Mouse (Mus musculus) layer of hippocampus, adult 2 months (tissue): ENCODE measurements around the gene Hif3a. TPM values are rescaled to one million over a fixed set of nuclear protein-coding genes. Genes with fewer than 3 reads are reported as not detected.

Experiments used
- DNase-seq, 2 experiments: peaks; one replicate each; pipeline ENCODE4 v3.0.0; 2022; ENCODE audit warnings: low spot score in 2 of 2
- H3K27ac ChIP-seq: fragments of 200-600 bp; 2 replicates; pipeline ENCODE4 v1.8.1; 2022
- H3K4me3 ChIP-seq: fragments of 200-600 bp; 2 replicates; pipeline ENCODE4 v1.8.1; 2022; ENCODE audit warnings: mild to moderate bottlenecking
- CTCF ChIP-seq: fragments of 200-600 bp; conservative IDR thresholded peaks from 2 replicates; pipeline ENCODE4 v1.8.1; 2022; ENCODE audit warnings: antibody characterized with exemption, mild to moderate bottlenecking, moderate library complexity
- total RNA-seq, 2 experiments: library from RNA; stranded (reverse); gene quantifications; 2 replicates each; pipeline ENCODE4 v1.2.3; 2021

Hif3a gene
- total RNA-seq, 2 experiments from 2014 or later = 16.0 to 16.6 TPM

GRCm38 (mm10) chr7:17054325-17054989, 7.8 kb downstream of the Hif3a start:
- no peak for DNase-seq
- TF ChIP-seq CTCF = no peak
- Histone ChIP-seq H3K4me3 (no peak overlapping the region), H3K27ac (no peak overlapping the region)

DNA sequence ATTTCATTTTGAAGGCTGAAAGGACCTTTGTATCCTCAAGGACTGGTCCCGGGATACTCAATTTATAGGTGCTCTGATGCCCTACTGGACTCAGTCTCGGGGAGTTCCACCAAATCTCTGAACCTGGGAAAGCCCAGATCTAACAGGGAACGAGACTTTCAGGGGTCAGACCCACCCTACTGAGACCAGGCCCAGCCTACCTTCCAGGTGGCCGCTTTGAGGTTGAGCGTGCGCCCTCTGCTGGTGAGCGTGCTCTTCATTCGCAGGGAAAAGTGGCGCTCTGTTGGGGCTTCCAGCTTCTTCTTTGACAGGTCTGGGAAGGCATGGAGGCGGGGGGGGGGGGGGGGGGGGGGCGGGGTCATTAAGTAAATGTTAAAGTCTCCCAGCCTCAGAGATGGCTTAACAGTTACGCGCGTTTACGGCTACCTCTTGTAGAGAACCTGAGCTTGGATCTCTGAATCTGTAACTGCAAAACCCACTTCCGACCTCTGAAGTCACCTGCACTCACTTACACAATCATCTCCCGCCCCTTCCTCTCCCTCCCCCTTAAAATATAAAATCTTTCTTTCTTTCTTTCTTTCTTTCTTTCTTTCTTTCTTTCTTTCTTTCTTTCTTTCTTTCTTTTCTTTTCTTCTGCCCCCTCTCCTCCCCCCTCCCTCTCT, 11.2 kb downstream of the Hif3a start:
- H3K4me3 ChIP-seq = no peak overlapping the region
- peak; percentile 78 for TF ChIP-seq CTCF
- peak in 1 of 2 experiments; percentile 70 for DNase-seq
- H3K27ac ChIP-seq = no peak overlapping the region

- no peak for TF ChIP-seq CTCF
- no peak for DNase-seq
- no peak overlapping the region for H3K27ac ChIP-seq
- no peak overlapping the region for H3K4me3 ChIP-seq
These were observed 11.7 kb downstream of the Hif3a start for GRCm38 (mm10) chr7:17050491-17050890.

DNA sequence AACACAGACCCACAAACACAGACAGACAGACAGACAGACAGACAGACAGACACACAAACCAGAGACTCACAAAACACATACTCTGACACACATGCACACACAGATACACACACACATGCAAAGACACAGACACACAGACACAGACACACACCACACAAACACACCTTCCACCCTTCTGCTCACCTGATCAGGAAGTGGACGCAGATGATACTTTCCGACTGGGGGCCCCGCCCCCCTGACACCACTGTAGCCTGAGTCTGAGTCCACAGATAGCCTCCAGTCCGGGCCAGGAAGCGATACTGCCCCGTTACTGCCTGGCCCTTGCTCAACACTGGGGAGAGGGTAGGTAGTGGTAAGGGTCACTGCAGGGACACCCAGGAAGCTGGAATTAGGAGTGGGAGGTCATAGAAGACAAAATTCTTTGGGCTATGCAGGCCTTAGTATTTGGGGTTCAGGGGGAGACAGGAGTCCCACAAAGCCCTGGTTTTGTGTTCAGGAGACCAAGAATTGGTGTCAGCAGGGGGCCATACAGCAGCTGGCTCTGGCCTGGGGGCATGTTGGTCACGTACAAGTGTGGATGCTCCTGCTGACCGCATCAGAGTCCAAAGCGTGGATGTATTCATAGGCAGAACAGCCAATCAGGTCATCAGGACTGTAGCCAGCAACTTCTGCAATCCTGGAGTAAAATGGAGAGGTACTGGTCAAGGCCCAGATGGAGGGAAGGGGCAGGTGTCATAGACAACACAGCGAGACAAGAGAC, 13.6 kb downstream of the Hif3a start:
- TF ChIP-seq CTCF = no peak
- DNase-seq = no peak
- no peak overlapping the region for H3K4me3 ChIP-seq
- no peak overlapping the region for H3K27ac ChIP-seq

DNA sequence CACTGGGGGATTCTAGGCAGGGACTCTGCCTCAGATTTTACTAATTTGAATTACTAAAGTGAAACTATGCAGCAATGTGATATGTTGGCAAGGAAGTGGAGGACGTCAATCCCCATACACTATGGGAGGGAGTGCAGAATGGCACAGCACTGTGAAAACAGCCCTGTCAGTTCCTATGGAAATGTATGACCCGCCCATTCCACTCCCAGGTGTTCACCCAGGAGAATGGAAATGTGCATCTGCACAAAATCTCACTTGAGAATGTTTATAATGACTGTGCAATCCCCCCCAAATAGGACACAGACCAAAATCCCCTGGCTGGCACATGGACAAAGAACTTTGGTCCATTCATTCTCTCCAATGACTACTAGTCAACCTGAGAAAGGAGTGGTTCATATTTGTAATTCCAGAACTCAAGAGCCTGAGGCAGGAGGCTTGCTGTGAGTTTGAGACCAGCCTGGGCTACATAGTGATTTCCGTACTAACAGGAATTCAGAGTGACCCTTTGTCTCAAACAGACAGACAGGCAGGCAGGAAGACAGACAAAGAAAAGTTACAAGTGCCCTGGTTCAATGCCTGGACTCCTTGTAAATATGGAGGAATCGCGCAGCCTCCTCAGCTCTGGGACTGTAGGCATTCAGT, 15.1 kb downstream of the Hif3a start:
- Histone ChIP-seq H3K4me3 (no peak overlapping the region), H3K27ac (no peak overlapping the region)
- no peak for DNase-seq
- TF ChIP-seq CTCF = no peak

- TF ChIP-seq CTCF = no peak
- Histone ChIP-seq H3K4me3 (no peak overlapping the region), H3K27ac (no peak overlapping the region)
- DNase-seq = no peak
These were observed 16.5 kb downstream of the Hif3a start for GRCm38 (mm10) chr7:17045743-17046142.

DNA sequence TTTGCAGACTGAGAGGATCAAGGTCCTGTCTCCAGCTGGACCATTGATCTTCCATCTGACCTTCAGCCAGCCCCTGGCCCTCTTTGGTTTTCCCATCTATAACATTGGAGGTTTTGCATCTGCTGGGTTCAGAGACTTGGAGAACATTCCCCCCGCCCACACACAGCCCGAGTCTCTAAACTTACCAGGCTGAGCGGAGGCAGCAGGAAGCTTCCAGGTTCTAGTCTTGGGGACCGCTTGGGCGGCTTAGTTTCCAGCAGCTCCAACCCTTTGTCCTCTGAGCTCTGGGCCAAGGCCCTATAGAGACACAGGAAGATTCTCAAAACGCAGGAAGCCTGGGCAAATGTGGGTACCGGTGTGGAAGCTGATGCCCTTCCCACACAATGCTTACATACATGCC, 22.9 kb downstream of the Hif3a start:
- no peak for DNase-seq
- TF ChIP-seq CTCF = no peak
- no peak overlapping the region for H3K4me3 ChIP-seq
- no peak overlapping the region for H3K27ac ChIP-seq

DNA sequence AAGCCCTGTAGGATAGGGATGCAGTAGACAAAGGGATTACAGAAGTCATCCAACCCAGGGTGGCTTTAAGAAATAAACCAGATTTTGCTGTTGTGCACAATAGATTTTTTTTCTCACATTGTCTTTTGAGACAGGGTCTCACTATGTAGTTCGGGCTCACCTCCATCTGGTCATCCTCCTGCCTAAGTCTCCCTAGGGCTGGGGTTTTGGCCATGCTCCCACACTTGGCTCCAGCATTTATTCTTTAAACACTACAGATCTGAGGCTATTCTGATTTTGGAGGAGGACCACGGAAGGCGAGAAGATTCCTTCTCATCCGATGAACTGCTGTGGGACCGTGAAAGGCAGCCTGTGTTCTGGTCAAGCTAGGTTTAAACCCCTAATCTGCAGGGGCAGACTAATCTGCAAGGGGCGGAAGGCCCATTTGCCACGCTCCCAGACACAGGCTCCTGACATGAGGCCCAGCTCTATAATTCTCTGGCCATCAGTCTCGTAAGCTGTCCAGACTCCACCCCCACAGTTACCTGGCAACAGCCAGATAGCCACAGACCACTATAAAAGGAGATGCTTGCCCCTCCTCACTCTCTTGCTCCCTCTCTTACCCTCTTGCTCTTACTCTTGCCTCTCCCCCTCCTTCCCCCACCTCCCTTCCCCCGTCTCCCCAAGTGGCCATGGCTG, 24.1 kb downstream of the Hif3a start:
- DNase-seq = no peak
- Histone ChIP-seq H3K4me3 (no peak overlapping the region), H3K27ac (no peak overlapping the region)
- no peak for TF ChIP-seq CTCF

DNA sequence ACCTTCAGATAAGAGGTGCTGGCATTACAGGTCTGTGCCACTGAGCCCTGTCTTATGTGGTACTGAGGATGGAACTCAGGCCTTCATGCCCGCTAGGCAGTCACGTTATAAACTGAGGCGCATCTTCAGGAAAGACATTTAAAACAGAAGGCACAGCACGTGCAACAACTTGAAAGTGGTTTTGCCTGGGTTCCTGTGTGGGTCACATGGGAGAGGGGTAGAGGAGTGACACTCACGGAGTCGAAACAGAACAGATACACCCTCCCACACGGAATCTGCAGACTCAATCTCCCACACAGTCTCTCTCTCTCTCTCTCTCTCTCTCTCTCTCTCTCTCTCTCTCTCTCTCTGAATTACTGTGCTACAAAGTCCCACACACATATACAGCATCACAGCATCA, 32.0 kb downstream of the Hif3a start:
- Histone ChIP-seq H3K27ac (peak overlapping the region; percentile 11; the same call in 1 of the 2 replicates), H3K4me3 (no peak overlapping the region)
- DNase-seq = peak in 1 of 2 experiments; percentile 48
- no peak for TF ChIP-seq CTCF

- Histone ChIP-seq H3K4me3 (no peak overlapping the region), H3K27ac (peak overlapping the region; percentile 99)
- no peak for TF ChIP-seq CTCF
- no peak for DNase-seq
These were observed 33.3 kb downstream of the Hif3a start for GRCm38 (mm10) chr7:17028923-17029322.

DNA sequence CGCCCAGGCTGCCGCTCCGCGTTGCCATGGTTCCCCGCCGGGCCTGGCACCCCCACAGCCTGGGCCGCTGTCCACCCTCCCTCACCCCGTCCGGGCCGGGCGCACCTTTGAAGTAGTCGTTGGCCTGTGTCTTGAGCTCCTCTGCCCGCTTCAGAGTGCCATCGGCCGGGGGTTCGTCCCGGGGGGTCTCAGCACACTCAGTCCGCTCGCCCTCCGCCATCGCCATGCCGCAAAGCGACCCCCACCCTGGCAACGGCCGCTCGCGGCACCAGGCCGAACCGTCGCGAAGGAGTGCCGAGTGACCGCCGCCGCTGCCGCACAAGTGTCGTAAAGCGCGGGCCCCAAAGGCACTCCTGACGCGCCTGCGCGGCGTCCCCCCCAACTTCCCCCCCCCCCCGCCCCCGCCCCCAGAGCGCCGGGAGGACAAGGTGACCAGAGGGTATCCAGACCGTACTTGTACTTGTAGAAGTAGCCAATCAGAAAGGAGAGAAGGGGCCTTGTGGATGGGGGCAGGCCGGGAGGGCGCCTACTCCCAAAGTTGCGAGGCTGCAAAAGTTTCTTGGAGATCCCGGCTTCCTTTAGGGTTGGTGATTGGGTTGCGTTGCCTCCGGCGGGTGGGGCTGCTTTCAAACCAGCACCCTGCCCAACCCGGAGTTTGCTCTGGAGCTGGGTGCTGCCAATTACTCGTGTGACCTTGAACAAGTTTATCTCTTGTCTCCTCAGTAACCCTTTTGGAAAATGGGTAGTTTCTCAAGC, 34.5 kb downstream of the Hif3a start, which contains the start of gene Ppp5c:
Gene Ppp5c, minus strand, starts transcription at position 337 of the 756 bp plus-strand sequence.
- Histone ChIP-seq H3K27ac (peak within 1 kb of the TSS; percentile 99), H3K4me3 (peak within 1 kb of the TSS; percentile 95)
- DNase-seq = peak; percentile 81 to 88
- TF ChIP-seq CTCF = peak; percentile 1; the same call in 1 of the 2 replicates
